Mouse (Mus musculus) kidney, embryonic 14.5 days (tissue): ENCODE data around the gene Chn1. TPM values are rescaled to one million over a fixed set of nuclear protein-coding genes. Genes with fewer than 3 reads are reported as not detected.

Source experiments
- ATAC-seq: fragments of 200-750 bp; cut with Nextera tagmentation; 2 replicates; pipeline ENCODE4 v1.8.0; 2017; ENCODE audit warnings: moderate number of reproducible peaks, mild to moderate bottlenecking, moderate TSS enrichment, moderate library complexity; ENCODE audit not compliant: low FRiP score, low TSS enrichment
- H3K27ac ChIP-seq: fragments of 300-500 bp; sonication (generic); 2 replicates; pipeline ENCODE4 v1.5.1; 2014; ENCODE audit warnings: low read depth, mild to moderate bottlenecking, low read length, moderate library complexity, mixed read lengths
- H3K27me3 ChIP-seq: fragments of 300-500 bp; sonication (generic); 2 replicates; pipeline ENCODE4 v1.6.1; 2014; ENCODE audit warnings: mild to moderate bottlenecking, low read length; ENCODE audit not compliant: control insufficient read depth, insufficient read depth
- H3K36me3 ChIP-seq: fragments of 300-500 bp; sonication (generic); 2 replicates; pipeline ENCODE4 v1.6.1; 2014; ENCODE audit warnings: low read length, mixed read lengths; ENCODE audit not compliant: control insufficient read depth, insufficient read depth
- H3K4me1 ChIP-seq: fragments of 300-500 bp; sonication (generic); 2 replicates; pipeline ENCODE4 v1.6.1; 2014; ENCODE audit warnings: low read length, mixed read lengths; ENCODE audit not compliant: control insufficient read depth, insufficient read depth
- H3K4me2 ChIP-seq: fragments of 300-500 bp; sonication (generic); replicated peaks from 2 replicates; pipeline ENCODE4 v1.6.1; 2014; ENCODE audit warnings: low read depth, mild to moderate bottlenecking, low read length
- H3K4me3 ChIP-seq: fragments of 300-500 bp; sonication (generic); 2 replicates; pipeline ENCODE4 v1.5.1; 2014; ENCODE audit warnings: mild to moderate bottlenecking, low read length
- H3K9ac ChIP-seq: fragments of 300-500 bp; sonication (generic); 2 replicates; pipeline ENCODE4 v1.6.1; 2014; ENCODE audit warnings: low read depth, mild to moderate bottlenecking, low read length, moderate library complexity
- H3K9me3 ChIP-seq: fragments of 300-500 bp; sonication (generic); 2 replicates; pipeline ENCODE4 v1.6.1; 2016; ENCODE audit warnings: low read length; ENCODE audit not compliant: control insufficient read depth
- WGBS: fragments of 180-500 bp; shearing (Covaris S2); extraction: QIAGEN DNeasy Blood & Tissue Kit; methylation state at CpG from one replicate; pipeline ENCODE4 v1.1.7; 2014; 5-methylcytosine and 5-hydroxymethylcytosine counted together
- polyA plus RNA-seq: library from polyadenylated mRNA; unstranded; fragments of >200 nt; fragmentation: Nextera tagmentation; extraction: Ambion mirVana; gene quantifications from 2 replicates; pipeline ENCODE4 v1.2.1, GENCODE M21; 2014

Gene Chn1
- polyA plus RNA-seq, 1 experiment from 2014 or later: 19.1 TPM

DNA sequence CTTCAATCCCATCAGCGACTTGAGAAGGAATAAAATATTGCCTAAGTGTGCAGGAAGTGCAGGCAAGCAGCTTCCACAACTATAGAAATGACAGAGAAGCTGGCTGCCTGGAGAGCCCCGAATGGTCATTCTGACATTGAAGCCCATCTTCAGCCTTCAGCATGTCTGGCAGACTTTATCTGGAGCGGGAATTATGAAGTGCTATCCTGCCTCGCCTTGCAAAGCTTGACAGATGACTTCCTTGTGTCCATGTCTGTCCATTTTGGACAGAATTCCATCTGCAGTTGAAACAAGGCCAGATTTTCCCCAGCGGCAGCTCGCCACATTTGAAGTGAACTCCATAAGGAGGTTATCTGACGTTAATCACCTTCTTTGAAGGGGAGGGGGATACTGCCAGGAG, 15.2 kb downstream of the Chn1 start:
- Histone ChIP-seq H3K4me3 (no peak overlapping the region), H3K4me1 (no peaks in the 10 kb centered on the region), H3K36me3 (no peaks in the 10 kb centered on the region), H3K9ac (no peak overlapping the region), H3K27me3 (no peaks in the 10 kb centered on the region), H3K9me3 (0 out of 2 replicates have a peak, but pooled peaks cover 4% of the 10 kb centered on the region), H3K4me2 (no peak overlapping the region), H3K27ac (no peak overlapping the region)
- 72% methylated on average over 7 of the region's 7 CpGs for WGBS
- ATAC-seq: no peak

DNA sequence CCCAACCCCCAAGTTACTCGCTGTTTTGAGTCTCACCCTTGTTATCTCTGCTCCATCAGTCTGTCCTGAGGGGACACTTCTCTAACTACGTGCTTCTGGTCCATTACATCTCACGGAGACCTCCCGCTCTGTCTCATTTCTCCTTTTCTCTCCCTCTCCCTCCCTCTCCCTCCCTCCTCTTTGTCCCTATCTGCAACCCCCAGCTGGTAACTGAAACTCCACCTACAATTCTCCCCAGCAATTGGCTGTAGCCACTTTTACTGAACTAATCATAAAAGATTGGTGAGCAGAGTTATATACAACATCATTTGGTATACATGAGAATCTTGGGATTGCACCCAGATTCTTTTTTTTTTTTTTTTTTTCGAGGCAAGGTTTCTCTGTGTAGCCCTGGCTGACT, 16.1 kb downstream of the Chn1 start:
- Histone ChIP-seq H3K27ac (no peak overlapping the region), H3K4me1 (no peaks in the 10 kb centered on the region), H3K4me2 (no peak overlapping the region), H3K4me3 (no peak overlapping the region), H3K36me3 (no peaks in the 10 kb centered on the region), H3K9ac (no peak overlapping the region), H3K9me3 (0 out of 2 replicates have a peak, but pooled peaks cover 4% of the 10 kb centered on the region), H3K27me3 (no peaks in the 10 kb centered on the region)
- 77% methylated on average over 5 of the region's 5 CpGs for WGBS
- ATAC-seq: no peak

DNA sequence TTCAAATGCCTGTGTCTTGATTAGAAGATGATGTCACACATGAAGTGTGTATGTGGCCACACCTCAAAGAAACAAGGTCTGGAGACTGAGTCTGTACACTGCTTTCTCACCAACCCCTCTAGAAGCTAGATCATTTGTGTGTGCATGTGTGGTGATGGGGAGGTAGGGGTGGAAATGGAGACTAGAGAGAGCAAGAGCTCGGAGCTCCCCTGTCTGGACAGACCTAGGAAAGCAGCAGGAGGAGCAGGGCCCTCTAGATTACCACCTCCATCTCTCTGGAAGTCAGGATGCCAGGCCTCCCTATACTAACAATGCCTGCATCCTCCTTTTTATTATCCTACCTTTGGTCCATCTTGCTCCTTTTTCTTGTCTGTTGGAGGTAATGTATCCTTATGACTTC, 27.8 kb downstream of the Chn1 start:
- WGBS: 88% methylated on average over 1 of the region's 1 CpGs

DNA sequence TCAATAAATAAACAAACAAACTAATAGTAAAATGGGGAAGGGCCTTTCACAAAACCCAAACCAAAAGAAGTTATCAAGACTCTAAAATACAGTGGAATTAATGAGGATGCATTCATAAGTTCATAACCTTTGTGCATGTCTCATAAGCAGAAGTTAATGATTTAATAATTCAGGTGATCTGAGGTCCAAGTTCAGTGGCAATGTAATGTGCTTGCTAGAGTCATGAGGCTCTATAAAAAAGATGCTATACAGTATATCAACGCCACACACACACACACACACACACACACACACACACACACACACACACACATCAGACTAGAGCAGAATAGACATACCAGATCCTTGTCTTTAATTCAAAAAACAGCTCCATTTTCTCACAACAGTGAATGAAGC, 28.8 kb downstream of the Chn1 start:
- no peak for ATAC-seq
- Histone ChIP-seq H3K9ac (no peak overlapping the region), H3K27me3 (no peaks in the 10 kb centered on the region), H3K4me2 (no peak overlapping the region), H3K27ac (no peak overlapping the region), H3K4me3 (no peak overlapping the region), H3K36me3 (no peaks in the 10 kb centered on the region), H3K4me1 (no peaks in the 10 kb centered on the region), H3K9me3 (no peaks in the 10 kb centered on the region)
- WGBS: 100% methylated on average over 1 of the region's 1 CpGs

More for the DNA sequence above, 27.8 kb downstream of the Chn1 start:
- Histone ChIP-seq H3K27ac (no peak overlapping the region), H3K9me3 (no peaks in the 10 kb centered on the region), H3K4me3 (no peak overlapping the region), H3K27me3 (no peaks in the 10 kb centered on the region), H3K36me3 (no peaks in the 10 kb centered on the region), H3K9ac (no peak overlapping the region), H3K4me1 (no peaks in the 10 kb centered on the region), H3K4me2 (no peak overlapping the region)
- no peak for ATAC-seq

DNA sequence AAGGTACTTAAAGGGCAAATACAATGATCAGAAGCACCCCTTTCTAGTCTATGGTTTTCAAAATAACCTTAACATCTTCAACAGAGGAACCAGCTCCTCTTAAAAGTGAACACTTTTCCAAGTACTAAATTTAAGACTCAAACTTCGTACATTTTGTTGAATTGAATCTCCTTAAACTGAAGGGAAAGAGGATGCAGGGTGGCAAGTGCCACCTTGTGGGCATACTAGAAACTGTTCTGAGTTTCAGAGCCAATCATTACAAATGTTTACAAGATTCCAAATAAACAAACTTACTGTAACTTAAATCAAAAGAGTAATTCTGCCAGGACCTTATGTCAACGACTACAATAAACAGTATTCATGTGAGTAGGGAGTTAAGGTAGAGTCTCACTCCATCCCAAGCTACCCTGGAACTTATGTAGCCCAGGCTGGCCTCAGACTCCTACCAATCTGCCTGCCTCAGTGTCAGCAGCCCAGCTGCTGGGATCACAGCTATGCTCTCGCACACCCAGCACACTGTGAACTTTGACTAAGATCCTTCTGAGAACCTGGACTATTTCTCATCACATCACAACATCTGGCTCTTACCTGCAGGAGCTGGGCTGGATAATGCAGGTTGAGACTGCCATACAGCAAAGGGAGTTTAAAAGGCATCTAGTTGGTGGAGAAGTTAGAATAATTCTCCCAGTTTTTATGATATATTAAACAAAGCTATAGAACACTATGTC, 29.3 kb downstream of the Chn1 start:
- no peak for ATAC-seq
- Histone ChIP-seq H3K4me1 (no peaks in the 10 kb centered on the region), H3K4me2 (no peak overlapping the region), H3K4me3 (no peak overlapping the region), H3K9ac (no peak overlapping the region), H3K27me3 (no peaks in the 10 kb centered on the region), H3K9me3 (no peaks in the 10 kb centered on the region), H3K36me3 (no peaks in the 10 kb centered on the region), H3K27ac (no peak overlapping the region)
- WGBS: 59% methylated on average over 3 of the region's 3 CpGs

DNA sequence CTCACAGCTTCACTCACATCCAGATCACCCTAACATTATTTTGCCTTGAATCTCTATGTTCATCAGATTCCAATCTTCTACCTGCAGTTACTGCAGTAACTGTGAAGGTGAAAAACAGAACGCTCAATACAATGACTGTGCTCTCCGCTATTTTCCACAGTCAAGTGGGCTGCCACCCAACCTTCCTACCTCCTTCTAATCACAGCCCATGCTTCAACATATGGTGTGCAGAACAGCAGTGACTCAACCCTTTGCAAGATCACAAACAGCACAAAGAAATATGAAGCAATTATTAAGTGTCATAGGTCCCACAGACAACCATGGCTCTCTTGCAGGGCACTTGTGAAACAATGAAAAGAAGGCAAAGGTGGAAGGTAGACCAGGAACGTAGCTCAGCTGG, 33.9 kb downstream of the Chn1 start:
- Histone ChIP-seq H3K36me3 (no peaks in the 10 kb centered on the region), H3K4me2 (no peak overlapping the region), H3K9ac (no peak overlapping the region), H3K27me3 (no peaks in the 10 kb centered on the region), H3K4me1 (no peaks in the 10 kb centered on the region), H3K27ac (no peak overlapping the region), H3K9me3 (no peaks in the 10 kb centered on the region), H3K4me3 (no peak overlapping the region)
- ATAC-seq: no peak
- WGBS: 92% methylated on average over 3 of the region's 3 CpGs

DNA sequence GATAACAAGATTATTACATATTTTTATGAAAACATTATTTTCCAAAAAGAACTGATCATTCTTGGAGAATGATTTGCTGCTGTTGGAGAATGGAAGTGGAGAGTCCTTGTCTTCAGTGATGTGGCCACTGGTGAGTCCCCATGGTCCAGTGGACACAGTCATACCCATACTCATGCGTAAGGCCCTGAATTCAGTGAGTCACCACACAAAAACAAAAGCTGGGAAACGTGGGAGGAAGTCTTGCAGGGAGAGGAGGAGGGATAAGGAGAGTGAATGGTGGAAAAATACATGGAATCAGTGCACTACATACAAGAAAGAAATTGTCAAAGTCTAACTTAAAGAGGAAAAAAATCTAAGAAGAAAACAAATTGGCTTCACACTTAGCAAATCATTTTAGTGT, 47.3 kb downstream of the Chn1 start:
- H3K36me3 ChIP-seq: no peaks in the 10 kb centered on the region
- no peak overlapping the region for H3K9ac ChIP-seq
- 57% methylated on average over 2 of the region's 2 CpGs for WGBS
- ATAC-seq: no peak
- no peaks in the 10 kb centered on the region for H3K9me3 ChIP-seq
- H3K27ac ChIP-seq: no peak overlapping the region
- no peaks in the 10 kb centered on the region for H3K4me1 ChIP-seq
- no peak overlapping the region for H3K4me2 ChIP-seq
- no peak overlapping the region for H3K4me3 ChIP-seq
- H3K27me3 ChIP-seq: no peaks in the 10 kb centered on the region

DNA sequence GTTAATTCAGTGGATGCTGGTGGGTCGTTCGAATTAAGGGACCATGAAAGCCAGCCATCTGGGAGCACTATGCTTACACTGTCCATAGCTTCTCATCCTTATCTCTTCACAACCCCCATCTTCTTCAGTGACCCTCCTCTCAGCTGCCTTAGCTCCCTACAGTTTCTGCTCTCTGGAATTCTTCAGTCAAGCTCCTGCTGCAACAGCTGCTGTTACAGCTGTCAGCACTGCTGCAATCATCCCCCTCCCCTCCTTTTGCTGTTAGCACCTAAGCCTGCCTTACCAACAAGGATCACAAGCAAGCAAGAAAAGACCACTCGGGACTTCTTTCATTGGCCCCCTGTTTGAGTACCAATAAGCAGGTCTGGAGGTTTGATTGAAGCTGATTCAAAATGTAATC, 50.2 kb downstream of the Chn1 start:
- peaks cover 7% of the 10 kb centered on the region; the same call in 1 of the 2 replicates for H3K4me1 ChIP-seq
- H3K4me2 ChIP-seq: no peak overlapping the region
- H3K27me3 ChIP-seq: no peaks in the 10 kb centered on the region
- H3K9ac ChIP-seq: no peak overlapping the region
- no peaks in the 10 kb centered on the region for H3K9me3 ChIP-seq
- H3K4me3 ChIP-seq: no peak overlapping the region
- no peaks in the 10 kb centered on the region for H3K36me3 ChIP-seq
- WGBS: 59% methylated on average over 3 of the region's 3 CpGs
- H3K27ac ChIP-seq: no peak overlapping the region
- no peak for ATAC-seq

DNA sequence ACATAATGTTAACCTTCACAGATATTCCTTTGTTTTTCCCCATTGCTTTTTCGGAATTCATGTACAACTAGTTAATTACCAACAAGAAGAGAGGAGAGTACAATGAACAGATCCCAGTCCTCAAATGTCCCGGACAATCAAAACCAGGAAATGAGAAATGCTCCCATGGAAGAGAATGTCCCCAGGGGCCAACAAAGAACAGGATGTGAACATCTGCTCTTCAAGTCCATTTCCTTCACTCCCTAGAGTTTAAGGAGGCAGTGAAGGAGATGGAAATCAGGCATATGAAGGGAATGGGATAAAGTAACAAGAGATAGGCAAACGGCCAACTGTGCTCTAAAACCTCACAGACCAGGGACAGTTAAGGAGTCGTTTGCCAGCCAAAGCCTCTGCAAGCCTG, 53.3 kb downstream of the Chn1 start:
- H3K4me2 ChIP-seq: no peak overlapping the region
- 17% methylated on average over 4 of the region's 4 CpGs for WGBS
- H3K27me3 ChIP-seq: no peaks in the 10 kb centered on the region
- peak overlapping the region; percentile 44; the same call in 1 of the 2 replicates for H3K27ac ChIP-seq
- no peaks in the 10 kb centered on the region for H3K9me3 ChIP-seq
- no peak overlapping the region for H3K4me3 ChIP-seq
- H3K4me1 ChIP-seq: peaks cover 7% of the 10 kb centered on the region; the same call in 1 of the 2 replicates
- no peak for ATAC-seq
- H3K9ac ChIP-seq: no peak overlapping the region; the same call in 1 of the 2 replicates
- H3K36me3 ChIP-seq: no peaks in the 10 kb centered on the region
